Mouse (Mus musculus): ENCODE data around the gene Ikzf5. TPM values are rescaled to one million over a fixed set of nuclear protein-coding genes. Genes with fewer than 3 reads are reported as not detected.
A peak's percentile ranks its signal among the peaks of the same experiment; 100 is the strongest.
"Not testable (repeated sequence)": the region's sequence is repeated elsewhere in the genome, so short reads cannot be mapped to it uniquely, and the experiment has no call there.

Ikzf5 gene
- polyA plus RNA-seq (2016; fragmentation: Nextera tagmentation; extraction: Ambion mirVana), result 15.2 and 16.3 TPM in 2 replicates

DNA sequence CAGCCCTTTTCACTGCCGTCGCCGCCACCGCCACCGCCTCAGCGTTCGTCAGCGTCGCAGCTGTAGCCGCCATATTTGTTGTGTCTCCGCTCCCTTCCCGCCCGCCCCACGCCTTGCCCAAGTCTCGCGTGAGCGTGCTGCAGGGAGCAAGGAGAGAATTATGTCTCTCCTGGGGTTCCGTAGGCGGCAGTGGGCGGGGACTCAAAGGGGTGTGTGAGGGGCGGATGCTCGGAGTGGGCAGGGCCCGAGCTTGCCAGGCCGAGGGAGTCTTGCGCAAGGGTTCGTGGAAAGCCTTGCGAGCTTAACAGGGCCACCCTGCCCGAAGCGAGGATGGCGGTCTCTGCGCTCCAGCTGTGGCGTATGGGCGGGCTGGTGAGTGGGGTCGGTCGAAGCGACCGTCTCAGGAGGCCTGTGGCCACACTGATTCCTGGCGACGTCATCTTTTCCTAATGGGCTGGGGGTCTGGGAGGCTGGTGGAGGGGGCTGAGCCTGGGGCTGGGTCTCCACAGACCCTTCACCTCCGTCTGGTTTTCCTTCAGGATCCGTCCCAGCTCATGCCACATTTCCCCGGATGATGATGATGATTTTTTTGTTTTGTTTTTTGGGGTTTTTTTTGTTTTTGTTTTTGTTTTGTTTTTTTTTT, at the start of gene Ikzf5, which contains the start of gene Acadsb:
Gene Ikzf5 (minus strand): TSS at position 106 of the 643 bp plus-strand sequence.
Gene Acadsb (plus strand): TSS at position 186 of the 643 bp plus-strand sequence.
- H3K27ac ChIP-seq, result peak within 1 kb of the TSS; percentile 96
- no peaks in the 10 kb centered on the region for H3K27me3 ChIP-seq (ENCODE audit: insufficient read depth, poor library complexity, severe bottlenecking)
- no peaks in the 10 kb centered on the region for H3K9me3 ChIP-seq
- no peaks in the 10 kb centered on the region for H3K36me3 ChIP-seq
- DNase-seq (ENCODE audit: low spot score), result peak; percentile 97
- under 1% methylated on average over 42 of the region's 42 CpGs for WGBS
- H3K4me3 ChIP-seq, result peak within 1 kb of the TSS; percentile 99
- H3K4me1 ChIP-seq (replicated peaks), result peaks cover 22% of the 10 kb centered on the region

DNA sequence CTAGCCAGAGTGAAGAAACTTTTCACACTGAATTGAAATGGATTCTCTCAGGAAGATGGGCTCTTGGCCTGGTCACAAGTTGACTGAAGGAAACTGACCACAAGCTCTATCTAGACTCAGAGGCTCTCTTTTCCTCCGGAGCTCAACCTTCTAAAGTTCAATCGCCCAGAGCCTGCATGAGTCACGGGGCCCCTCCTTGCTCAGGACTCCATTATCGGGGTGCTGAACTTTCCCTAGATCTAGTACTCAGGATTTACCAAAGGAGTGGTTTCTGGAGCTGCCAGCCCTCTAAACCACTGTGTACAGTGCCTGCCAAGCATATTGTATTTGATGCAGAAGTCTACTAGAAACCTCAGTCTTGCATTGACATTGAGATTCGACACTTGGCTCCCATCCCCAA, 46.4 kb upstream of the Ikzf5 start:
- WGBS, result 88% methylated on average over 5 of the region's 5 CpGs
- H3K27ac ChIP-seq, result no peak overlapping the region
- 0 out of 2 replicates have a peak, but pooled peaks cover 2% of the 10 kb centered on the region for H3K9me3 ChIP-seq
- H3K27me3 ChIP-seq (ENCODE audit: insufficient read depth, poor library complexity, severe bottlenecking), result peaks cover 29% of the 10 kb centered on the region
- no peak for DNase-seq (ENCODE audit: low spot score)
- no peak overlapping the region for H3K4me3 ChIP-seq
- H3K36me3 ChIP-seq, result no peaks in the 10 kb centered on the region
- H3K4me1 ChIP-seq (replicated peaks), result no peaks in the 10 kb centered on the region

- H3K27me3 ChIP-seq (ENCODE audit: insufficient read depth, poor library complexity, severe bottlenecking), result no peaks in the 10 kb centered on the region
- WGBS, result 58% methylated on average over 3 of the region's 3 CpGs
- DNase-seq (ENCODE audit: low spot score), result no peak
These were observed 26.7 kb upstream of the Ikzf5 start for GRCm38 (mm10) chr7:131437051-131437450.

GRCm38 (mm10) chr7:131434276-131434675, 24.0 kb upstream of the Ikzf5 start:
- H3K36me3 ChIP-seq, result peaks cover 7% of the 10 kb centered on the region
- no peaks in the 10 kb centered on the region for H3K4me1 ChIP-seq (replicated peaks)
- no peak overlapping the region for H3K4me3 ChIP-seq
- 83% methylated on average over 1 of the region's 1 CpGs for WGBS
- no peaks in the 10 kb centered on the region for H3K9me3 ChIP-seq
- H3K27ac ChIP-seq, result no peak overlapping the region
- no peaks in the 10 kb centered on the region for H3K27me3 ChIP-seq (ENCODE audit: insufficient read depth, poor library complexity, severe bottlenecking)
- DNase-seq (ENCODE audit: low spot score), result no peak

More at GRCm38 (mm10) chr7:131437051-131437450, 26.7 kb upstream of the Ikzf5 start:
- Histone ChIP-seq H3K9me3 (no peaks in the 10 kb centered on the region), H3K27ac (no peak overlapping the region), H3K36me3 (peaks cover 6% of the 10 kb centered on the region; the same call in 1 of the 2 replicates), H3K4me3 (no peak overlapping the region), H3K4me1 (replicated peaks) (no peaks in the 10 kb centered on the region)

DNA sequence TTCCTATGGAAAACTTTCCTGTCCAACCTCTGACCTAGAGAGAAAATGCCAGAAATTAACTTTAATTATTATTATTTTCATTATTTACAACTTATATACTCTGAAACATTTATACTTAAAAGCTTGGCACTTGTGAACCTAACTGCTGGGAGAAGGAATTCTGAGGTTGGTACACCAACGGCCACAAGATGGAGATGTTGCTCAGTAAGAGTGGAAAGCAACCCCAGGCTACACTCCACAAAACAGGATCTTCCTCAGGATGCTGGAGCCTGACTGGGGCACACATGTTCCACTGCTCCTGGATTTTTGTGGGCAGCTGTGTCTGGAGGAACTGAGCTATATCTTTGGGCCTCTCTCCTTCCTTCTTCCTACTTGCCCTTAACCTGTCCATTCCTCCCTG, 21.9 kb upstream of the Ikzf5 start:
- Histone ChIP-seq H3K4me3 (no peak overlapping the region), H3K4me1 (replicated peaks) (no peaks in the 10 kb centered on the region), H3K9me3 (no peaks in the 10 kb centered on the region), H3K27me3 (ENCODE audit: insufficient read depth, poor library complexity, severe bottlenecking) (no peaks in the 10 kb centered on the region), H3K27ac (no peak overlapping the region), H3K36me3 (peaks cover 12% of the 10 kb centered on the region)
- peak; percentile 43 for DNase-seq (ENCODE audit: low spot score)
- 29% methylated on average over 1 of the region's 1 CpGs for WGBS

GRCm38 (mm10) chr7:131427331-131427730, 17.0 kb upstream of the Ikzf5 start:
- DNase-seq (ENCODE audit: low spot score), result no peak
- Histone ChIP-seq H3K4me1 (replicated peaks) (no peaks in the 10 kb centered on the region), H3K4me3 (no peak overlapping the region), H3K27me3 (ENCODE audit: insufficient read depth, poor library complexity, severe bottlenecking) (no peaks in the 10 kb centered on the region), H3K27ac (no peak overlapping the region), H3K9me3 (no peaks in the 10 kb centered on the region), H3K36me3 (peaks cover 21% of the 10 kb centered on the region)
- WGBS, result 87% methylated on average over 5 of the region's 5 CpGs

GRCm38 (mm10) chr7:131424912-131425311, 14.6 kb upstream of the Ikzf5 start:
- no peaks in the 10 kb centered on the region for H3K27me3 ChIP-seq (ENCODE audit: insufficient read depth, poor library complexity, severe bottlenecking)
- no peak overlapping the region for H3K27ac ChIP-seq
- 84% methylated on average over 2 of the region's 2 CpGs for WGBS

GRCm38 (mm10) chr7:131417605-131418004, 7.3 kb upstream of the Ikzf5 start:
- Histone ChIP-seq H3K27ac (no peak overlapping the region), H3K27me3 (ENCODE audit: insufficient read depth, poor library complexity, severe bottlenecking) (no peaks in the 10 kb centered on the region), H3K4me1 (replicated peaks) (no peaks in the 10 kb centered on the region), H3K9me3 (no peaks in the 10 kb centered on the region), H3K4me3 (no peak overlapping the region), H3K36me3 (no peaks in the 10 kb centered on the region)
- DNase-seq (ENCODE audit: low spot score), result no peak

More at GRCm38 (mm10) chr7:131424912-131425311, 14.6 kb upstream of the Ikzf5 start:
- H3K4me3 ChIP-seq, result no peak overlapping the region
- no peaks in the 10 kb centered on the region for H3K4me1 ChIP-seq (replicated peaks)
- no peak for DNase-seq (ENCODE audit: low spot score)
- no peaks in the 10 kb centered on the region for H3K9me3 ChIP-seq
- peaks cover 14% of the 10 kb centered on the region; the same call in 1 of the 2 replicates for H3K36me3 ChIP-seq

DNA sequence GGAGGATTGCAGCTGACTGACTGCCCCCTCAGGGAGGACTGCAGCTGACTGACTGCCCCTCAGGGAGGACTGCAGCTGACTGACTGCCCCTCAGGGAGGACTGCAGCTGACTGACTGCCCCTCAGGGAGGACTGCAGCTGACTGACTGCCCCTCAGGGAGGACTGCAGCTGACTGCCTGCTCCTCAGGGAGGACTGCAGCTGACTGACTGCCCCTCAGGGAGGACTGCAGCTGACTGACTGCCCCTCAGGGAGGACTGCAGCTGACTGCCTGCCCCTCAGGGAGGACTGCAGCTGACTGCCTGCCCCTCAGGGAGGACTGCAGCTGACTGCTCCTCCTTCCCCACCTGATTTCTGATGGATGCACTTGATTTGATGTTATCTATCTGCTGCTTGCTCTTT, 6.4 kb upstream of the Ikzf5 start:
- H3K36me3 ChIP-seq; H3K4me1 ChIP-seq (replicated peaks); DNase-seq (ENCODE audit: low spot score); H3K9me3 ChIP-seq; H3K27me3 ChIP-seq (ENCODE audit: insufficient read depth, poor library complexity, severe bottlenecking); H3K4me3 ChIP-seq; H3K27ac ChIP-seq: not testable (repeated sequence)

- DNase-seq (ENCODE audit: low spot score), result no peak
- H3K9me3 ChIP-seq, result no peaks in the 10 kb centered on the region
- H3K4me1 ChIP-seq (replicated peaks), result peaks cover 22% of the 10 kb centered on the region
- H3K27ac ChIP-seq, result no peak overlapping the region
- H3K4me3 ChIP-seq, result no peak overlapping the region
- WGBS, result 73% methylated on average over 2 of the region's 2 CpGs
- H3K36me3 ChIP-seq, result no peaks in the 10 kb centered on the region
- H3K27me3 ChIP-seq (ENCODE audit: insufficient read depth, poor library complexity, severe bottlenecking), result no peaks in the 10 kb centered on the region
These were observed 1.6 kb upstream of the Ikzf5 start for GRCm38 (mm10) chr7:131411941-131412270.

DNA sequence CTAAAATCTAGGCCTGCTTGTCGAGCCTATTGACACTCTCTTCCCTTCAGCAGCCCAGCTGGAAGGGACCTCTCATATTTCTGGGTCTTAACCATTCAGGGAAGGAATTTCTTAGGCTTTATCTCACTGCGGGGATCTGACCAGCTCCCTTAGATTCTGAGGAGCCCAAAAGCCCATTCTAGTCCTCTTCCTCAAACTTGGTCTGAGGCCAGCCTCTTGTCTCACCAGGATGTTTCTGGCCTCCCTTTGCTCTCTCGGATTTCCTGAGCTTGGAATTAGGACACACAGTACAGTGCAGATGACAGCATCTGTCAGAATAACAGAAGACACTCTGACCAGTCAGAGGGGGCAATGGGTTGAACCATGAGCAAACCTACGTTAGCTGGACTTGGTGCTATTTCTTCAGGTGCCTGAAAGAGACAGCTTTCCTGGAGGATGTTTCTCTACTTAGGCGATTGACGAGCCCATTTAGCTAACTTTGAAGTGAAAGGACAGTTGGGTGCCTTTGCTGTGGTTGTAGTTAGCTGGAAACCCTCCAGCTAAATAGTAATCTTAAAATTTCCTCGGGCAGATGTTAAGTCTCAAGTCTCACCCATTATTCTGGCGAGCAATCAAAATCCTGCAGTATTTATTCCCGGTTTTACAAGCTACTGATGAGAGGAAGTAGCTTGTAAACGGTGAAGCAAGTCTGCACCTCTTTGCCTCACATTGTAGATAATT, 1.1 kb upstream of the Ikzf5 start:
- peak overlapping the region; percentile 99 for H3K4me3 ChIP-seq
- H3K27me3 ChIP-seq (ENCODE audit: insufficient read depth, poor library complexity, severe bottlenecking), result no peaks in the 10 kb centered on the region
- no peaks in the 10 kb centered on the region for H3K36me3 ChIP-seq
- no peak overlapping the region for H3K27ac ChIP-seq
- no peaks in the 10 kb centered on the region for H3K9me3 ChIP-seq
- 68% methylated on average over 10 of the region's 10 CpGs for WGBS
- H3K4me1 ChIP-seq (replicated peaks), result peaks cover 22% of the 10 kb centered on the region
- DNase-seq (ENCODE audit: low spot score), result no peak

GRCm38 (mm10) chr7:131409988-131410385, 334 bp downstream of the Ikzf5 start:
- Histone ChIP-seq H3K9me3 (no peaks in the 10 kb centered on the region), H3K4me1 (replicated peaks) (peaks cover 22% of the 10 kb centered on the region), H3K27me3 (ENCODE audit: insufficient read depth, poor library complexity, severe bottlenecking) (no peaks in the 10 kb centered on the region), H3K36me3 (no peaks in the 10 kb centered on the region), H3K4me3 (peak overlapping the region; percentile 99), H3K27ac (peak overlapping the region; percentile 96)
- under 1% methylated on average over 38 of the region's 38 CpGs for WGBS
- no peak for DNase-seq (ENCODE audit: low spot score)

- no peaks in the 10 kb centered on the region for H3K27me3 ChIP-seq (ENCODE audit: insufficient read depth, poor library complexity, severe bottlenecking)
- peaks cover 22% of the 10 kb centered on the region for H3K4me1 ChIP-seq (replicated peaks)
- no peaks in the 10 kb centered on the region for H3K36me3 ChIP-seq
- no peak for DNase-seq (ENCODE audit: low spot score)
- 10% methylated on average over 16 of the region's 16 CpGs for WGBS
- H3K4me3 ChIP-seq, result peak overlapping the region; percentile 99
- peak overlapping the region; percentile 96 for H3K27ac ChIP-seq
- no peaks in the 10 kb centered on the region for H3K9me3 ChIP-seq
These were observed 867 bp downstream of the Ikzf5 start for GRCm38 (mm10) chr7:131409321-131409987.

All from hindbrain, embryonic 10.5 days (tissue).